Mouse (Mus musculus) kidney, embryonic 16.5 days (tissue): Measurements from ENCODE around the gene Syne1. TPM values are rescaled to one million over a fixed set of nuclear protein-coding genes. Genes with fewer than 3 reads are reported as not detected.

ENCODE experiments used
- ATAC-seq: fragments of 200-750 bp; cut with Nextera tagmentation; 2 replicates; pipeline ENCODE4 v1.8.0; 2017; ENCODE audit warnings: moderate TSS enrichment; ENCODE audit not compliant: low FRiP score, low TSS enrichment
- H3K27ac ChIP-seq: fragments of 300-500 bp; sonication (generic); 2 replicates; pipeline ENCODE4 v1.5.1; 2014; ENCODE audit warnings: low read length
- H3K27me3 ChIP-seq: fragments of 300-500 bp; sonication (generic); 2 replicates; pipeline ENCODE4 v1.6.1; 2014; ENCODE audit warnings: low read length, control low read depth, mixed read lengths; ENCODE audit not compliant: insufficient read depth
- H3K36me3 ChIP-seq: fragments of 300-500 bp; sonication (generic); 2 replicates; pipeline ENCODE4 v1.6.1; 2014; ENCODE audit warnings: low read length, control low read depth, mixed read lengths; ENCODE audit not compliant: insufficient read depth
- H3K4me1 ChIP-seq: fragments of 300-500 bp; sonication (generic); 2 replicates; pipeline ENCODE4 v1.6.1; 2014; ENCODE audit warnings: low read length, control low read depth, mixed read lengths; ENCODE audit not compliant: insufficient read depth
- H3K4me2 ChIP-seq: fragments of 300-500 bp; sonication (generic); replicated peaks from 2 replicates; pipeline ENCODE4 v1.6.1; 2014; ENCODE audit warnings: low read depth, low read length
- H3K4me3 ChIP-seq: fragments of 300-500 bp; sonication (generic); 2 replicates; pipeline ENCODE4 v1.5.1; 2014; ENCODE audit warnings: mild to moderate bottlenecking, low read length
- H3K9ac ChIP-seq: fragments of 300-500 bp; sonication (generic); replicated peaks from 2 replicates; pipeline ENCODE4 v1.6.1; 2014; ENCODE audit warnings: low read length
- H3K9me3 ChIP-seq: fragments of 300-500 bp; sonication (generic); 2 replicates; pipeline ENCODE4 v1.6.1; 2016; ENCODE audit warnings: low read length, control low read depth
- WGBS: fragments of 180-500 bp; shearing (Covaris S2); extraction: QIAGEN DNeasy Blood & Tissue Kit; methylation state at CpG from one replicate; pipeline ENCODE4 v1.1.7; 2014; 5-methylcytosine and 5-hydroxymethylcytosine counted together
- polyA plus RNA-seq: library from polyadenylated mRNA; unstranded; fragments of >200 nt; fragmentation: Nextera tagmentation; extraction: Ambion mirVana; gene quantifications from 2 replicates; pipeline ENCODE4 v1.2.1, GENCODE M21; 2015

Syne1 gene
- polyA plus RNA-seq, 1 experiment from 2014 or later, result 5.2 TPM

- Histone ChIP-seq H3K36me3 (no peaks in the 10 kb centered on the region), H3K27me3 (no peaks in the 10 kb centered on the region), H3K4me1 (no peaks in the 10 kb centered on the region), H3K27ac (no peak overlapping the region), H3K4me2 (no peak overlapping the region), H3K9me3 (no peaks in the 10 kb centered on the region), H3K4me3 (no peak overlapping the region), H3K9ac (no peak overlapping the region)
- ATAC-seq, result no peak
- 88% methylated on average over 10 of the region's 10 CpGs for WGBS
Measured at GRCm38 (mm10) chr10:5056243-5056735, 495.0 kb downstream of the Syne1 start.

GRCm38 (mm10) chr10:5045671-5046070, 505.6 kb downstream of the Syne1 start:
- Histone ChIP-seq H3K4me1 (no peaks in the 10 kb centered on the region), H3K4me2 (no peak overlapping the region), H3K27me3 (no peaks in the 10 kb centered on the region), H3K9me3 (no peaks in the 10 kb centered on the region), H3K27ac (no peak overlapping the region), H3K36me3 (peaks cover 4% of the 10 kb centered on the region; the same call in 1 of the 2 replicates), H3K9ac (no peak overlapping the region), H3K4me3 (no peak overlapping the region)
- no peak for ATAC-seq
- WGBS, result 96% methylated on average over 5 of the region's 5 CpGs

GRCm38 (mm10) chr10:5045213-5045612, 506.1 kb downstream of the Syne1 start:
- no peak for ATAC-seq
- 85% methylated on average over 7 of the region's 7 CpGs for WGBS
- Histone ChIP-seq H3K27me3 (no peaks in the 10 kb centered on the region), H3K4me1 (no peaks in the 10 kb centered on the region), H3K4me3 (no peak overlapping the region), H3K4me2 (no peak overlapping the region), H3K9me3 (no peaks in the 10 kb centered on the region), H3K9ac (no peak overlapping the region), H3K27ac (no peak overlapping the region), H3K36me3 (peaks cover 6% of the 10 kb centered on the region; the same call in 1 of the 2 replicates)

- H3K27ac ChIP-seq, result no peak overlapping the region
- H3K9ac ChIP-seq, result no peak overlapping the region
- WGBS, result 65% methylated on average over 8 of the region's 8 CpGs
- no peak overlapping the region for H3K4me3 ChIP-seq
- peaks cover 6% of the 10 kb centered on the region; the same call in 1 of the 2 replicates for H3K36me3 ChIP-seq
- H3K27me3 ChIP-seq, result no peaks in the 10 kb centered on the region
- no peak for ATAC-seq
- H3K4me1 ChIP-seq, result no peaks in the 10 kb centered on the region
- no peak overlapping the region for H3K4me2 ChIP-seq
- H3K9me3 ChIP-seq, result no peaks in the 10 kb centered on the region
Measured at GRCm38 (mm10) chr10:5044481-5044880, 506.8 kb downstream of the Syne1 start.

GRCm38 (mm10) chr10:5041254-5041653, 510.0 kb downstream of the Syne1 start:
- no peak overlapping the region for H3K4me3 ChIP-seq
- H3K9me3 ChIP-seq, result no peaks in the 10 kb centered on the region
- no peaks in the 10 kb centered on the region for H3K27me3 ChIP-seq
- no peak overlapping the region for H3K9ac ChIP-seq
- H3K36me3 ChIP-seq, result peaks cover 6% of the 10 kb centered on the region; the same call in 1 of the 2 replicates
- H3K27ac ChIP-seq, result no peak overlapping the region
- no peaks in the 10 kb centered on the region for H3K4me1 ChIP-seq
- no peak overlapping the region for H3K4me2 ChIP-seq
- WGBS, result 43% methylated on average over 8 of the region's 8 CpGs
- ATAC-seq, result peak; percentile 59; the same call in 1 of the 2 replicates

- Histone ChIP-seq H3K9me3 (no peaks in the 10 kb centered on the region), H3K27ac (no peak overlapping the region), H3K36me3 (peaks cover 6% of the 10 kb centered on the region; the same call in 1 of the 2 replicates), H3K4me3 (no peak overlapping the region), H3K4me2 (no peak overlapping the region), H3K4me1 (no peaks in the 10 kb centered on the region), H3K27me3 (no peaks in the 10 kb centered on the region), H3K9ac (no peak overlapping the region)
- ATAC-seq, result no peak
- 83% methylated on average over 15 of the region's 15 CpGs for WGBS
Measured at GRCm38 (mm10) chr10:5032192-5033048, 518.9 kb downstream of the Syne1 start.

- Histone ChIP-seq H3K4me3 (no peak overlapping the region), H3K9ac (no peak overlapping the region), H3K36me3 (peaks cover 6% of the 10 kb centered on the region; the same call in 1 of the 2 replicates), H3K4me2 (no peak overlapping the region), H3K4me1 (no peaks in the 10 kb centered on the region), H3K27me3 (no peaks in the 10 kb centered on the region), H3K9me3 (no peaks in the 10 kb centered on the region), H3K27ac (no peak overlapping the region)
- 86% methylated on average over 1 of the region's 1 CpGs for WGBS
- no peak for ATAC-seq
Measured at GRCm38 (mm10) chr10:5029883-5030282, 521.4 kb downstream of the Syne1 start.

- Histone ChIP-seq H3K9me3 (no peaks in the 10 kb centered on the region), H3K4me3 (no peak overlapping the region), H3K27me3 (no peaks in the 10 kb centered on the region), H3K27ac (no peak overlapping the region), H3K36me3 (peaks cover 6% of the 10 kb centered on the region; the same call in 1 of the 2 replicates), H3K9ac (no peak overlapping the region), H3K4me2 (no peak overlapping the region), H3K4me1 (no peaks in the 10 kb centered on the region)
- 50% methylated on average over 2 of the region's 2 CpGs for WGBS
- no peak for ATAC-seq
Measured at GRCm38 (mm10) chr10:5029161-5029560, 522.1 kb downstream of the Syne1 start.

GRCm38 (mm10) chr10:5028301-5028700, 523.0 kb downstream of the Syne1 start:
- Histone ChIP-seq H3K9me3 (no peaks in the 10 kb centered on the region), H3K9ac (no peak overlapping the region), H3K4me1 (no peaks in the 10 kb centered on the region), H3K4me2 (no peak overlapping the region), H3K4me3 (no peak overlapping the region), H3K27me3 (no peaks in the 10 kb centered on the region), H3K36me3 (peaks cover 6% of the 10 kb centered on the region; the same call in 1 of the 2 replicates), H3K27ac (no peak overlapping the region)
- ATAC-seq, result no peak
- 79% methylated on average over 9 of the region's 9 CpGs for WGBS

- Histone ChIP-seq H3K4me3 (no peak overlapping the region), H3K27ac (no peak overlapping the region), H3K36me3 (no peaks in the 10 kb centered on the region), H3K4me1 (no peaks in the 10 kb centered on the region), H3K27me3 (no peaks in the 10 kb centered on the region), H3K9me3 (no peaks in the 10 kb centered on the region), H3K4me2 (no peak overlapping the region), H3K9ac (no peak overlapping the region)
- 94% methylated on average over 1 of the region's 1 CpGs for WGBS
- ATAC-seq, result no peak
Measured at GRCm38 (mm10) chr10:5027208-5027607, 524.1 kb downstream of the Syne1 start.
